Mouse (Mus musculus) liver, embryonic 13.5 days (tissue): ENCODE results near the gene Urad. TPM values are rescaled to one million over a fixed set of nuclear protein-coding genes. Genes with fewer than 3 reads are reported as not detected.

Experiments
- ATAC-seq: fragments of 200-750 bp; cut with Nextera tagmentation; 2 replicates; pipeline ENCODE4 v1.8.0; 2017; ENCODE audit warnings: low read depth, mild to moderate bottlenecking, moderate number of reproducible peaks, moderate library complexity
- DNase-seq: peaks from one replicate; pipeline ENCODE4 v3.0.0; 2022
- H3K27ac ChIP-seq: fragments of 300-500 bp; sonication (generic); 2 replicates; pipeline ENCODE4 v1.5.1; 2015; ENCODE audit warnings: moderate library complexity, mild to moderate bottlenecking, inconsistent platforms
- H3K27me3 ChIP-seq: fragments of 300-500 bp; sonication (generic); 2 replicates; pipeline ENCODE4 v1.6.1; 2015; ENCODE audit warnings: mild to moderate bottlenecking, inconsistent platforms
- H3K36me3 ChIP-seq: fragments of 300-500 bp; sonication (generic); 2 replicates; pipeline ENCODE4 v1.6.1; 2015; ENCODE audit warnings: mild to moderate bottlenecking, inconsistent platforms
- H3K4me1 ChIP-seq: fragments of 300-500 bp; sonication (generic); replicated peaks from 2 replicates; pipeline ENCODE4 v1.6.1; 2015; ENCODE audit warnings: inconsistent platforms
- H3K4me2 ChIP-seq: fragments of 300-500 bp; sonication (generic); 2 replicates; pipeline ENCODE4 v1.6.1; 2015; ENCODE audit warnings: inconsistent platforms, mild to moderate bottlenecking, moderate library complexity
- H3K4me3 ChIP-seq: fragments of 300-500 bp; sonication (generic); replicated peaks from 2 replicates; pipeline ENCODE4 v1.5.1; 2015; ENCODE audit warnings: mild to moderate bottlenecking, inconsistent platforms
- H3K9ac ChIP-seq: fragments of 300-500 bp; sonication (generic); 2 replicates; pipeline ENCODE4 v1.6.1; 2015; ENCODE audit warnings: mild to moderate bottlenecking, inconsistent platforms
- H3K9me3 ChIP-seq: fragments of 300-500 bp; sonication (generic); replicated peaks from 2 replicates; pipeline ENCODE4 v1.6.1; 2016; ENCODE audit warnings: inconsistent platforms
- WGBS: fragments of 180-500 bp; shearing (Covaris S2); methylation state at CpG from one replicate; pipeline ENCODE4 v1.1.7; 2015; ENCODE audit not compliant: insufficient replicate concordance; 5-methylcytosine and 5-hydroxymethylcytosine counted together
- polyA plus RNA-seq: library from polyadenylated mRNA; unstranded; fragments of >200 nt; fragmentation: Nextera tagmentation; extraction: Ambion mirVana; gene quantifications from 2 replicates; pipeline ENCODE4 v1.2.1, GENCODE M21; 2015

Gene Urad
- polyA plus RNA-seq, 1 experiment from 2014 or later: 0.48 TPM

DNA sequence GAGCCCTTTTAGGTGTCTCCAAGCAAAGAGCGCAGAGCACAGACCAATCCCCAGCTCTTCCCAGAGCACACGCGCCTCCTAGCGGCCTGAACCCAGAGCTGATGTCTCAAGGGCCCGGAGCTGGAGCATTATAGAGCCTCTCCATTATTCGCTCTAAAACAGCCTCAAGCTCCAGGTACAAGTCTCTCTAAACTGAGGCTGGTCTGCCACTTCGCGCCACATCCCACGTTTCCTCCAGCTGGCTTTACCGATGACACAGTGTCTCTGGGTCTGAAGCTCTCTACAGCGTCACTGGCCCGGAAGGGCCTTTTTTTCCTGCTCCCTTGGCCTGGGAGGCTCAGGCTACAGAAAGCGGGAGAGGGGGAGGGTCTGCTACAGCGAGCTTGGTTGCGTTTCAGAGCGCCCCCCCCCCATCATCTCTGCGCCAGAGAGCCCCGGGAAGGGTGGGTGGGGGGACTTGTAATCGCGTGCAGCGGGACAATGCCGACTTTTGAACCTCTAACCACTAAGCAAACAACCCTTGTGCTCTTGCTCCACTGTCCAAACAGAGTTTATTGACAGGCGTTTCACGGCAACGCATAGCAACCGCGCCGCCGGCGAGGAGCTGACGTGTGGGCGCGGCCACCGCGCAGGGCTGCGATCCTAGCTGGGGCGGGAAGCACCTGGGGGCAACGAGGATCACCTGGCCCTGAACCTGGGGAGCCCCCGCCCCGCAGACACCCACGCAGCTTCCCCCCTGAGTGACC is 22.8 kb downstream of the Urad start:
- Histone ChIP-seq H3K9ac (no peak overlapping the region), H3K27me3 (peaks cover 91% of the 10 kb centered on the region), H3K4me1 (peaks cover 14% of the 10 kb centered on the region; the same call in 1 of the 2 replicates), H3K4me2 (peak overlapping the region; percentile 54), H3K36me3 (no peaks in the 10 kb centered on the region), H3K27ac (peak overlapping the region; percentile 34; the same call in 1 of the 2 replicates), H3K9me3 (no peaks in the 10 kb centered on the region), H3K4me3 (peak overlapping the region; percentile 28)
- DNase-seq (no peak), ATAC-seq (peak; percentile 79)
- WGBS: 2% methylated on average over 41 of the region's 41 CpGs

GRCm38 (mm10) chr5:147297249-147297648 is 25.0 kb downstream of the Urad start:
- DNase-seq (no peak), ATAC-seq (no peak)
- WGBS: 57% methylated on average over 5 of the region's 5 CpGs
- H3K4me1 ChIP-seq: peaks cover 26% of the 10 kb centered on the region
- no peak overlapping the region for H3K9ac ChIP-seq
- H3K36me3 ChIP-seq: no peaks in the 10 kb centered on the region
- H3K27ac ChIP-seq: no peak overlapping the region
- no peaks in the 10 kb centered on the region for H3K9me3 ChIP-seq
- H3K4me2 ChIP-seq: no peak overlapping the region
- H3K4me3 ChIP-seq: no peak overlapping the region
- H3K27me3 ChIP-seq: peaks cover 89% of the 10 kb centered on the region

GRCm38 (mm10) chr5:147294121-147294520 is 28.1 kb downstream of the Urad start:
- no peak overlapping the region for H3K27ac ChIP-seq
- WGBS: 12% methylated on average over 20 of the region's 20 CpGs
- H3K9ac ChIP-seq: no peak overlapping the region
- no peak for ATAC-seq
- peaks cover 18% of the 10 kb centered on the region for H3K4me1 ChIP-seq
- no peaks in the 10 kb centered on the region for H3K9me3 ChIP-seq
- no peaks in the 10 kb centered on the region for H3K36me3 ChIP-seq
- H3K4me3 ChIP-seq: no peak overlapping the region
- no peak for DNase-seq
- H3K27me3 ChIP-seq: peaks cover 58% of the 10 kb centered on the region
- 0 out of 2 replicates have a peak overlapping the region, but pooled peaks have one; percentile 21 for H3K4me2 ChIP-seq

DNA sequence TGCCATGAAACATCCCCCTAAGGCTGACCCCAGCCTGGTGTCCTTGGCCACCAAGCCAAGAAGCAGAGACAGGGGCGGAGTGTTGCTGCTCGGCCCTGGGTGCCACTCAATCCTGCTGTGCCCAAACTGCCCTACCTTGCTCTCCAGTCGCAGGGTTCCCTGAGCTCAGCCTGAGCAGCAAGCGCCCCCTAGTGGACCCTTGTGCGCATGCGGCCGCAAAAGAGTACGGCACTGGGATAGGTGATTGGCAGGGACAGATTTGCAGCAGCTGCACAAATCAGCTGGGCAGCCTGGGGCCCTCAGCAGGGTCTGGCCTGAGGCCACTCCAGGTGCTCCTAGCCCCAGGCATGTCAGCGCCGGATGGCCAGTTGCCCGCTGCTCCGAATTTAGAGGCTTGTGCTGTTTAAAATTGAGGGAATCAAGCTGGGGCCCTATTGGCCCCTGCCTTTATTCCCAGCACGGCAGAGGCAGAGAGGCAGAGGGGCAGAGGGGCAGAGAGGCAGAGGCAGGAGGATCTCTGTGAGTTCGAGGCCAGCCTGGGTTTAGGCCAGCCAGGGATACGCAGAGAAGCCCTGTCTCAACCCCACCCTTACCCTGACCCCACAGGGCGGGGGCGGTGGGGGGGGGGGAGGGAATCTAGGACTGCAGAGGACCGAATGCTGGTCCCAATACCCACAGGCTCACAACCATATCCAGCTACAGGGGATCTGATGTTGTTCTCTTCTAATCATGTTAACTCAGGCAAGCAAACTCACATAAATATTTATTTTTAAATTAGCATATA is 28.9 kb downstream of the Urad start:
- H3K27me3 ChIP-seq: peaks cover 51% of the 10 kb centered on the region

GRCm38 (mm10) chr5:147292506-147293120 is 29.6 kb downstream of the Urad start:
- Histone ChIP-seq H3K4me2 (peak overlapping the region; percentile 33), H3K27ac (no peak overlapping the region)
- ATAC-seq: 0 out of 2 replicates have a peak, but pooled peaks have one; percentile 16

More for the DNA sequence above, 28.9 kb downstream of the Urad start:
- peak; percentile 72; the same call in 1 of the 2 replicates for ATAC-seq
- Histone ChIP-seq H3K4me1 (peaks cover 18% of the 10 kb centered on the region), H3K9me3 (no peaks in the 10 kb centered on the region), H3K9ac (no peak overlapping the region), H3K4me3 (no peak overlapping the region), H3K36me3 (no peaks in the 10 kb centered on the region), H3K27ac (no peak overlapping the region), H3K4me2 (no peak overlapping the region; the same call in 1 of the 2 replicates)
- DNase-seq: peak; percentile 55
- 15% methylated on average over 18 of the region's 18 CpGs for WGBS

GRCm38 (mm10) chr5:147291764-147292505 is 30.3 kb downstream of the Urad start:
- DNase-seq: no peak
- Histone ChIP-seq H3K27ac (no peak overlapping the region), H3K36me3 (no peaks in the 10 kb centered on the region), H3K9me3 (no peaks in the 10 kb centered on the region), H3K4me1 (peaks cover 18% of the 10 kb centered on the region), H3K9ac (no peak overlapping the region), H3K4me2 (peak overlapping the region; percentile 33), H3K4me3 (no peak overlapping the region), H3K27me3 (peaks cover 37% of the 10 kb centered on the region)
- 9% methylated on average over 16 of the region's 16 CpGs for WGBS
- ATAC-seq: no peak

More at GRCm38 (mm10) chr5:147292506-147293120, 29.6 kb downstream of the Urad start:
- 20% methylated on average over 13 of the region's 13 CpGs for WGBS
- no peaks in the 10 kb centered on the region for H3K9me3 ChIP-seq
- no peak for DNase-seq
- H3K36me3 ChIP-seq: no peaks in the 10 kb centered on the region
- H3K4me1 ChIP-seq: peaks cover 18% of the 10 kb centered on the region
- no peak overlapping the region for H3K9ac ChIP-seq
- no peak overlapping the region for H3K4me3 ChIP-seq
- H3K27me3 ChIP-seq: peaks cover 44% of the 10 kb centered on the region

GRCm38 (mm10) chr5:147284365-147284764 is 37.9 kb downstream of the Urad start:
- no peak overlapping the region for H3K4me2 ChIP-seq
- no peaks in the 10 kb centered on the region for H3K4me1 ChIP-seq
- no peak overlapping the region for H3K4me3 ChIP-seq
- ATAC-seq: no peak
- H3K9me3 ChIP-seq: no peaks in the 10 kb centered on the region
- H3K36me3 ChIP-seq: no peaks in the 10 kb centered on the region
- H3K9ac ChIP-seq: no peak overlapping the region
- WGBS: 69% methylated on average over 4 of the region's 4 CpGs
- H3K27ac ChIP-seq: no peak overlapping the region
- H3K27me3 ChIP-seq: peaks cover 18% of the 10 kb centered on the region
- DNase-seq: no peak

DNA sequence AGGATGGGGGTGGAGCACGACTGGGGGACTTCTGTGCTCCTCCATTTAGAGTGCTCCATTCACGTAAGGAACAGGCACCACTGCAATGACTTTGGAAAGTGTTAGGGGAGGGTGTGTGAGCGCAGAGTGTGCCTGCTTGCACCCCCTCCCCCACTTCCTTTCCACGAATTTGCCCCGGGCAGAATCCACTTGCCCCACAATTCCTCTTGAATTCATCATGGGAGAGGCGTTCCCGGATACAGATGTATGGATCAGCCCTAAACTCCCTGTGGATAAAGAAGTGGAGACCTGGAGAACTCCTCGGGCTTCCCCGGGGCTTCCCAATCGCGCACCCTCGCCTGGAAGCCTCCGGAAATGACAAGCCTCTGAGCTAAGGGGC is 44.7 kb downstream of the Urad start:
- Histone ChIP-seq H3K27ac (no peak overlapping the region), H3K36me3 (no peaks in the 10 kb centered on the region), H3K9ac (no peak overlapping the region), H3K4me3 (no peak overlapping the region), H3K4me1 (peaks cover 5% of the 10 kb centered on the region; the same call in 1 of the 2 replicates), H3K9me3 (no peaks in the 10 kb centered on the region), H3K27me3 (peaks cover 85% of the 10 kb centered on the region), H3K4me2 (no peak overlapping the region)
- no peak for ATAC-seq
- WGBS: 1% methylated on average over 13 of the region's 13 CpGs
- DNase-seq: no peak

DNA sequence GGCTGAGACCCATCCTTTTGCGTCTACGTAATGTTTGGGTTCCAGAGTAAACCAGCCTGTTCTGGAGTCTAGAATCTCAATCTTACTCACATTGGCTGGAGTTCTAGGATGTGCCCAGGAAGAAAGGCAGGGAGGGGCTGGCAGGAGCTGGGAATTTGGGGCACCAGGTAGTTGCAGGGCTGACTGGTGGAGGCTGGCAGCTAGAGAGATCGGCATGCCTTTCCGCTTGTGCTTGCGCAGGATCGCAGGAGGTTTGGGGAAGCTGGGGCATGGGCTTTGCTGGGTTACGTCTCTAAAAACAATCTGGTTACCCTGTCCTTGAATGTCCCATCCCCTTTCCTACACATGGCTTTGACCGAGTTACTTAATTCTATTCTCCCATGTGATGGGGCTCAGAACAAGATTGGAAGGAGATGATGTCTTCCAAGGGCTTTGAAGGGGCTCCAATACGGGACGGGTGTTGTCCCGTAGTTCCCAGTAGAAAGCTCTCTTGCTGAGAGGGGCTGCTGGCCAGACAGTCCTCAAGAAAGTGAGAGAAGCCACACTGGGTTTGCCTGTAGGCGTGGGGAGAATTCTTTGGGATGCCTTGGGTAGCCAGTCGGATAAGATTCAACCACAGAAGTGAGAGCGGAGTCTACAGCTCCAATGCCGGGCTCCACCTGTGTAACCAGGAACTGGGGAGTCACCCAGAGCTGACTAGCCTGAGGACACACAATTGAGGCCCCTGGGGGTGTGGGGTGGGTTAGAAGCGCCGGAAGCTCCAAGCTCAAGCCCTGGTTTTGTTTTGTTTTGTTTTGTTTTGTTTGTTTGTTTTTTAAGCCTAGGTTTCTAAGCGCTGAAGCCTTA is 45.3 kb downstream of the Urad start:
- Histone ChIP-seq H3K9me3 (no peaks in the 10 kb centered on the region), H3K27me3 (peaks cover 91% of the 10 kb centered on the region), H3K4me3 (no peak overlapping the region), H3K27ac (no peak overlapping the region), H3K9ac (no peak overlapping the region), H3K36me3 (no peaks in the 10 kb centered on the region), H3K4me2 (no peak overlapping the region), H3K4me1 (peaks cover 5% of the 10 kb centered on the region; the same call in 1 of the 2 replicates)
- 5% methylated on average over 18 of the region's 18 CpGs for WGBS
- no peak for DNase-seq
- no peak for ATAC-seq

GRCm38 (mm10) chr5:147275761-147276160 is 46.5 kb downstream of the Urad start:
- WGBS: 9% methylated on average over 3 of the region's 3 CpGs
- ATAC-seq: no peak
- peaks cover 5% of the 10 kb centered on the region; the same call in 1 of the 2 replicates for H3K4me1 ChIP-seq

More at GRCm38 (mm10) chr5:147275761-147276160, 46.5 kb downstream of the Urad start:
- no peak overlapping the region for H3K4me3 ChIP-seq
- no peaks in the 10 kb centered on the region for H3K9me3 ChIP-seq
- no peak overlapping the region for H3K9ac ChIP-seq
- no peak overlapping the region for H3K27ac ChIP-seq
- no peak overlapping the region for H3K4me2 ChIP-seq
- peaks cover 96% of the 10 kb centered on the region for H3K27me3 ChIP-seq
- DNase-seq: no peak
- H3K36me3 ChIP-seq: no peaks in the 10 kb centered on the region
